Mouse (Mus musculus) brown adipose tissue, adult 24 weeks (tissue): Measurements from ENCODE around the gene Nedd9. TPM values are rescaled to one million over a fixed set of nuclear protein-coding genes. Genes with fewer than 3 reads are reported as not detected.
"Not testable (repeated sequence)": the region's sequence is repeated elsewhere in the genome, so short reads cannot be mapped to it uniquely, and the experiment has no call there.

Experiments used
- H3K27ac ChIP-seq: fragments of 200-500 bp; replicated peaks from 2 replicates; pipeline ENCODE4 v1.5.1; 2012; ENCODE audit warnings: low read depth, mild to moderate bottlenecking, low read length
- H3K4me1 ChIP-seq: fragments of 200-500 bp; 2 replicates; pipeline ENCODE4 v1.6.1; 2012; ENCODE audit warnings: low read length, mixed read lengths; ENCODE audit not compliant: control insufficient read depth, insufficient read depth, insufficient read length
- H3K4me3 ChIP-seq: fragments of 200-500 bp; 2 replicates; pipeline ENCODE4 v1.5.1; 2012; ENCODE audit warnings: low read depth, mild to moderate bottlenecking, low read length, moderate library complexity; ENCODE audit not compliant: insufficient read depth
- polyA plus RNA-seq: library from polyadenylated mRNA; stranded (reverse); fragments of >200 nt; gene quantifications from 2 replicates; pipeline ENCODE4 v1.2.4, GENCODE M21; 2012; ENCODE audit not compliant: missing spikeins, insufficient read depth, insufficient read length

The Nedd9 gene
- polyA plus RNA-seq, 1 experiment = 7.5 TPM

- no peak overlapping the region for H3K27ac ChIP-seq
- H3K4me3 ChIP-seq = no peak overlapping the region
- peaks cover 5% of the 10 kb centered on the region for H3K4me1 ChIP-seq
These were observed 195.6 kb downstream of the Nedd9 start for GRCm38 (mm10) chr13:41291466-41291974.

DNA sequence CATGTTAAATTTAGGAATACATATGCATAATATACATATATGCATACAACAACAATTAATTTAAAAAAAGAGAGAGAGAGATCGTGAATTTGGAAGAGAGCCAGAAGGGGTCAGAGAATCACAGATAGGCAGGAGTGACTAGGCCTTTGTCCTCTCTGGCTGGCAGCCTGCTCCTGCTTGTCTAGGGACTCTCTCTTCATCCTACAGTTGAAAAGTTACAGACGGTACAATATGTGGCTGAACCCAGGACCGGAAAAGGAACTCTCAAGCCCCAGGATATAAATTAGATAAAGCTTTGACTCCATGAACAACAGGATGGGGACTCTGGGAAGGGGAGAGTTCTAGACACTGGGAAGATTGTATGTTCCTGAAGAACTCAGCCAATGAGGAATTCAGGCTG lies 200.9 kb downstream of the Nedd9 start:
- Histone ChIP-seq H3K4me1 (no peaks in the 10 kb centered on the region), H3K4me3 (no peak overlapping the region), H3K27ac (no peak overlapping the region)

DNA sequence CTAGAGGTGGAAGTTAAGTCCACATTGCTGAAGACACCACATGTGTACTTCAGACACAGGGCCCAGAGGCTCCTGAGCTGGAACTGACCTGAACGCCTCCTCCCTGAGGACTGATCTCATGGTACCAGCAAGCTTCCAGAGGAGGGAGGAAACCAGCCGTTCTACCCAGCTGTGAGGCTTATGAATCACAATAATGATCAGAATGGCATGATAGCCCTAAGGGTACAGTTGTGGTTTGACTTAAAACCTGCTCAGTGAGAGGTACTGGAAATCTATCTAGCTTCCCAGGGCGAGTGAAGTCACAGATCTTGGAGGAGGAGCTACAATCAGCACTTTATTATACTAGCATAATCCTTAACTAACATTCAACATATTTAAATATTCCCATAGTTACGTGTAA lies 201.7 kb downstream of the Nedd9 start:
- H3K4me1 ChIP-seq = no peaks in the 10 kb centered on the region
- no peak overlapping the region for H3K27ac ChIP-seq
- H3K4me3 ChIP-seq = no peak overlapping the region

DNA sequence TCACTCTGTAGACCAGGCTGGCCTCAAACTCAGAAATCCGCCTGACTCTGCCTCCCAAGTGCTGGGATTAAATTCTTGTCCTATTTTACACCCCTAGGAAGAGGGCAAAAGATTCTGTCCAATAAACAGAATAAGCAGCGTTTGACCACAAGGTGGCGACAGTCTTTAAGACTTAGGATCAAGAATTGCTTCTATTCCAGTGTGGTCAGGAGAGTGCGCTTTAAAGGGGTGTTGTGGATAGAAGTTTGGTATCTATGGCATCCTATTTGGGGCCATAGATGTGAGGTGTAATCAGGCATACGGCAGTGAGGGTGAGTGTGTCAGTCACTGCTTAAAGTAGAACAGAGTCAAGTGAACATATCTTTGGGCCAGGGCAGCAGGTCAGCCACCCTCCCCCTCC lies 203.9 kb downstream of the Nedd9 start:
- H3K27ac ChIP-seq = no peak overlapping the region

DNA sequence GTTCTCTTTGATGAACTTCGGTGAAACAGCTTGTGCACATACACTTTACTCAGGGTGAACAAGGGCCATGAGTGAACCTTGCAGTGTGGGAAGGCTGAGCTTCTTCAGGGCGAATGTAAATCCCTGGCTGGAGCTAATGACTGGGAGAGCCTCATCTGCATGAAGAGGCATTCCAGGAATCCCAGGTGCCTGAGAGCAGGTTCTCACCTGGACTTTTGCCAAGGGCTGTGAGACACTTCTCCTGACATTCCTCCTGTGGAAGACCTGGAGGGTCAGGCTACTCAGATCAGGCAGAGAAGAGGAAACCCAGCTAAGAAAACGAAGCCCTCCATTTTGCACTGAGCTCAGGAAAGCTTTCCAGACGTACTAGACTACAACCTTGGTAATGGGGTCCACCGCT lies 206.5 kb downstream of the Nedd9 start:
- no peak overlapping the region for H3K4me3 ChIP-seq
- no peaks in the 10 kb centered on the region for H3K4me1 ChIP-seq
- no peak overlapping the region for H3K27ac ChIP-seq

More for the DNA sequence above, 203.9 kb downstream of the Nedd9 start:
- H3K4me1 ChIP-seq = no peaks in the 10 kb centered on the region
- H3K4me3 ChIP-seq = no peak overlapping the region

- no peak within 1 kb of the TSS for H3K27ac ChIP-seq
- no peaks in the 10 kb centered on the region for H3K4me1 ChIP-seq
- H3K4me3 ChIP-seq = no peak within 1 kb of the TSS
These were observed 213.1 kb downstream of the Nedd9 start, which contains the start of gene Gm17364 for GRCm38 (mm10) chr13:41273927-41274650. Gene Gm17364 (minus strand): TSS chr13:41273977.

DNA sequence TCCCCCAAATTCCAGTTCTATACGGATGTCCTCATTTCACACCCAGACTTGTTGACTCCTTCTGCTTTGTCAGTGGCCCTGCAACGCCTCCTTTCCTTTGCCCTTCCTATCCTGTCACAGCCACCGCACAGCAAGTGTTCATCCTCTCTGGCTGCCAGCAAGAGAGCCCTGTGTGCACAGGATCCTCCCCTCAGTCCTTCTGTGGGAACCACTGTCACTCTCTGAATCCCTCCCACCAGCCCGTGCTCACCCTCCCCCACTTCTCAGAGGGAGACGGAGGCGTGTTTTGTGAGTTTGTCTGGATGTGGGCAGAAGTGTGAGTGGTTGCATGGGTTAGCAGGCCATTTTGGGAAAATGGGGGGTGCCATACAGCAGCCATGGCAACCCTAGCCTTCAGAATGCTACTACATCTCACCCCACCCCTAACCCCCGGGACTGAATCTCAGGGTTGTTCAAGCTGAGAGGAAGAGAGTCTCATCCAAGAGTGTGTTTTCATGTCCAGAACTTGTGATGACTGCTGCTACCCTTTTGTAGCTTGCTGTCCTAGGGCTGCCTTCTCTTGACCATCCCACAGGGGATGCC lies 219.2 kb downstream of the Nedd9 start:
- Histone ChIP-seq H3K4me3 (no peak overlapping the region), H3K4me1 (no peaks in the 10 kb centered on the region; the same call in 1 of the 2 replicates), H3K27ac (no peak overlapping the region)

DNA sequence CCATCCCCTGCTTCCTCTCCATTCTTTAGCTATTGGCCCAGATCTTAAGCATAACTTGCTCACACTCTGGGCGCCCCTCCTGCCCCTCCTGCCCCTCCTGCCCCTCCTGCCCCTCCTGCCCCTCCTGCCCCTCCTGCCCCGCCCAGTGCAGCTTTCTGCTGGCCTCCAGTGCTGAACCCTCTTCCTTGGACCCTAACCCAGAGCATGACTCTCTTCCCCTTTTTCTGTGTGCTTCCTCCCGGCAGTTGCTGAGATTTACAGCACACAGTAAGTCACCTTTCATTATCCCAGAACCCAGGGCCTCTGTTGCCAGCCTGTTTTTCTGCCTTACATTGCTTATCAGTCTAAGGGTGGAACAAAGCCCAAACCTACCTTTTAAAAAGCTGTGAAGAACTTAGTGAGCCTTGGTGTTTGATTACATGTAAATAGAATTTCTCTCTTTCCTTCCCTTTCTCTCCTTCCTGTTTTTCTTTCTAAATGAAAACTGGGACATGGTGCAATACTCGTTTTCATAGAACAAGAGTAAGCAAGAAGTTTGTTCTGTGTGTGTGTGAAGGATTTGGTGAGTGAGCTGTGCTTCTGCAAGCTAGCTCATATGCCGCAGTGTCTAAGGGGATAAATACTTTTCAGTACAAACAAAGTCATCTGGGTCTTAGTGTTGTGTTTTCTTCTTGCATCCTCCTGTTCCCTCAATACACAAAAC lies 223.7 kb downstream of the Nedd9 start:
- no peak overlapping the region for H3K4me3 ChIP-seq

DNA sequence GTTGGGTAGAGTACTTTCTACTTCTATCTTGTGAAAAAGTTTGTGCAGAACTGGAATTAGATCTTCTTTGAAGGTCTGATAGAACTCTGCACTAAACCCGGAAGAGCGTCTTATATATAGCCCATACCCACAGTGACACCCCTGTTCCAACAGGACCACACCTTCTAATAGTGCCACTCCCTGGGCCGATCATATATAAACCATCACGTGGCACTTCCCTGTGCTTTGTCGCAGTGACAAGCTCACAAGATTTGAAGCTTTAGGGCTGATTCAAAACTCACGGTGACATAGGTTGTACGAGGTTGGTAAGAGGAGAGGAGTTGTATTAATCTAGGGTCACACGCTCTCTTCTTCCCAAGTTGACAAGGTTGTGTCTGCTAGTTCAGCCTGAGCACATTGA lies 225.5 kb downstream of the Nedd9 start:
- not testable (repeated sequence) for H3K27ac ChIP-seq, H3K4me3 ChIP-seq, H3K4me1 ChIP-seq

More for the DNA sequence above, 223.7 kb downstream of the Nedd9 start:
- no peaks in the 10 kb centered on the region; the same call in 1 of the 2 replicates for H3K4me1 ChIP-seq
- peak overlapping the region; percentile 60; the same call in 1 of the 2 replicates for H3K27ac ChIP-seq

Other genes with a start within 250 kb of the Nedd9 start
- gene Smim13, start 237.5 kb downstream of the Nedd9 start, polyA plus RNA-seq = 6.3 and 7.3 TPM in 2 replicates
- not detected in 2 replicates for gene Gm17364, start 213.4 kb downstream of the Nedd9 start, polyA plus RNA-seq
- 6.0 and 9.3 TPM in 2 replicates for gene Tmem170b, start 118.5 kb upstream of the Nedd9 start, polyA plus RNA-seq